Mouse (Mus musculus) lung, postnatal 36 days (tissue): ENCODE data around the gene Slc37a1.
A peak's percentile ranks its signal among the peaks of the same experiment; 100 is the strongest.

ENCODE experiments used
- DNase-seq: peaks from one replicate; pipeline ENCODE4 v3.0.0; 2022; ENCODE audit warnings: mixed read lengths

Gene Slc37a1

DNA sequence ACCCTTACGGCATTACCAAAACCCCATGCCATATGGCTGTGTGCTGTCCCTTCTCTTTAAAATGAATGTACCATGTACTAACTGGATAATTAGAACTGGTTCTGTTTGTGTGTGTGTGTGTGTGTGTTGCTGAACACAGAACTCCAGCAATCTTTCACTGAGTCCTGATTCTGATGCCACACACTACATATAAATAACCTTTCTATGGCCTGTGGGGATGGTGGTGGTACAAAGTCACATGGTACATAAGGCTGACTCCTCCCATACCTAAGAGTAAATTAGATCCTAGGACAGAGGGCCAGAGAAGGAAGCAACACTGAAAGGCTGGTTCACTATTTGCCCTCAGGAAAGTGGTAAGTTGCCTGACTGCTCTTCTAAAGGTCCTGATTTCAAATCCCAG is at the start of gene Slc37a1:
TSS of gene Slc37a1 (plus strand) at position 301 of the 400 bp plus-strand sequence.
- DNase-seq = no peak

- DNase-seq = no peak
Measured at GRCm38 (mm10) chr17:31238234-31239020, 48.2 kb upstream of the Slc37a1 start.

GRCm38 (mm10) chr17:31241156-31241555 is 45.4 kb upstream of the Slc37a1 start:
- no peak for DNase-seq

DNA sequence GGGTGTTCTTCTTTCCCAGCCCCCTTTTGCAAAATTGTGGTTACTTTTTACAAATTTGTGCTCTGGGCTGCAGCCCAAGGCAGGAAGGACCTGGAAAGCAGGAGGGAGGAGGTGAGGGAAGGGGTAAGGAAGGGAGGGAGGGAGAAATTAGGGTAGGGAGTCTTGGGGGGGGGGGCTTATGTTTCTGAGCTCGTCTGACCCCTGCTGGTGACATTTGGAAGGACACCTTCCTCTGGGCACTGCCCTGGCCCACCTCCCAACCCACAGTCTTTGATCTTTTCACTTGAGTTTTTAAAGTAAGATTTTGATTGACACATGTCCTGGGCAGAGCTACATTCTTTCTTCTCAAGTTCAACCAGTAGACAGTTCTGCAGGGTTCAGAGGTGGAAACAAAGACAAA is 43.8 kb upstream of the Slc37a1 start:
- DNase-seq = peak; percentile 62

GRCm38 (mm10) chr17:31245321-31245720 is 41.3 kb upstream of the Slc37a1 start:
- no peak for DNase-seq

GRCm38 (mm10) chr17:31247144-31247543 is 39.4 kb upstream of the Slc37a1 start:
- DNase-seq = no peak

DNA sequence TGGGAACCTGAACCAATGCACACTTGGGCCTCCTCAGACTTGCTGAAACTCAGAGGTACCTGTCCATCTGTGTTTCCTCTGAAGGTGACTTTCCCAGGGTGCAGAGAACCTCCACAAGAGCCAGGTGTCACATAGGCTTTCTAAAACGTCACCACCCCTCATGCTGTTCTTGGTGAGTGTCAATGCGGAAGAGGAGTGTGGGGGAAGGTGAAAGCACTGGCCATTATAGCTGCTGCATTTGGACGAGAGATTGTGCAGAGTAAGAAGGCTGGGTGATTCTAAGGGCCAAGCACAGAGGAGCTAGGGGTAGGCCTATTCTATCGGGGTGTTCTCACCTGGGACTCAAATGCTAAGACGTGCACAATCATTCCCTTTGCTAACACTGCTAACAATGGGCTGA is 32.6 kb upstream of the Slc37a1 start:
- DNase-seq = no peak

DNA sequence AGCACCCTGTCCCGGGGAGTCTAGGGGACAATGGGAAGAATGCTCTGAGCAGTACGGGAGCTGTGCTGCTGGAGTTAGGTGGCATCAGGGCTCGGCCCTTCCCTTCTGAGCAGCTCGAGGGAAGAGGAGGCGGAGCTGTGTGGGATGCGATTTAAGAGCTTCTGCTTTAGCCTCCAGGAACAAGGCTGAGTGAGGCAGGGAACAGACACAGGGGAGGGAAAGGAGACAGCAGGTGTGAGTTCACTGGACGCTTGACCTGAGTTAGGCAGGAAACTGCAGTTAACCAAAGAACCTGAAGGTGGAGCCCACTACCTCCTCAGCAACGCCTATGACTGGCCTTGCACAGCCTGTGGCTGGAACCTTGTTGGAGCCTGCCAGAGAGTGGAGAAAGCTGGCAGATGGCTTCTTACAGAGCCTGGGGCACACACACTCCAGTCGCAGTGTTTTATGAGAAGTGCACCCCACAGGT is 32.1 kb upstream of the Slc37a1 start:
- peak; percentile 90 for DNase-seq

GRCm38 (mm10) chr17:31257149-31257548 is 29.4 kb upstream of the Slc37a1 start:
- no peak for DNase-seq

DNA sequence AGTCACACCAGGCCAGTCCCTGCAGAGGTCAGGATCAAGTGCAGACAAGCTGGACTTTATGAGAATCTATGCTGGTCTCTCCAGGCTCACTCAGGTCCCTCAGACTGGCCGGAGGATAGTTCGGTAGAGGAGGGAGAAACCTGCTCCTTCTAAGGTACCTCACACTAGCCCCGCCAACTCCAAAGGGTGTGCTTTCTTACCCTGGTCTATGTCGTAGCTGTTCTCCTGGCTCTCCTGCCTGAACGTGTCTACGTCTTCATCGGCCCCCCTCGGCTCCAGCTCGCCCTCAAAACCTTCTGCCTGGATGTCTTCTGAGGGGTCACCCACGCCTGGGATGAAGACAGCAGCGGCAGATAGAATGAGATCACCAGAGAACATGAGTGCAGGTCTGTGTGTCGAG is 28.7 kb upstream of the Slc37a1 start:
- DNase-seq = no peak

DNA sequence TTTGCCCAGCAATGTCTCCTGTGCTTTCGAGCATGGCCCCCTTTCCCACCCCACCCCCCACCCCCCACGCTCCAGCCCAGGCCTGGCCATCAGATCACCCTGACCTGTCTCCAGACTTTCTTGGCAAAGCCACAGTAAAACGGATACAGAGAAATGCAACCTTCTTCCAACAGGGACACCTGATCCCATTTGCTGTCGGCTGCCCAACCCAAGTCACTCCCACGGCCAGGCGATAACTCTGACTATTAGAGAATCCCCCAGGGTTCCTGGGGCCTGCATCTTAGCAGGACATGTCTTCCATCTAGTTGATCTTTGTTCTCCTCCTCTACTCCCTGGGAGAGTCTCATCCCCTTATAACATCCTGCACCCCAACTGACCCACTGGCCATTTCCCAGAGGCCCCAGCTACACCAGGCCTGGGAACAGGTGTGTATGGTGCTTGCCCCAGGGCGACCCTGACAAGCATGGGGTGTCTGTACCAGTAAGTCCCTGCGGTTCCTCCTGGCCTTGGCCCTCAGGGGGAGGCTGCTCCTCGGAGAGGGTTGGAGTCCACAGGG is 28.2 kb upstream of the Slc37a1 start:
- no peak for DNase-seq

- DNase-seq = no peak
Measured at GRCm38 (mm10) chr17:31259145-31259544, 27.4 kb upstream of the Slc37a1 start.

DNA sequence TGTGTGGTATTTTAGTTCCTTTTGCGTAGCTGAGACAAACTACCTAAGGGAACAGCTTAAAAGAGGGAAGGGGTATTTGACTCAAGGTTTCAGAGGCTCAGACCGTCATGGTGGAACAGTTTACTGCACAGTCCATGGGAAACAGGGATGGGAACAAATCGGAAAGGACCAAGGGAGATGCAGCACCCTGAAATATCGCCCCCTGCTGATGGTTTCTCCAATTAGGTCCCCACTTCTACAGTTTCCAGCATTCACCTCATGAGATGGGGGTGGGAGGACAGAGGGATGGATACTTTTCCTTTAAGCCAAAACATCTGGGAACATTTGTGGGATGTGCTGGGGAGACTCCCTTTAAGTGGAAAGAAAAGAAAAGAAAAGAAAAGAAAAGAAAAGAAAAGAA is 26.8 kb upstream of the Slc37a1 start:
- DNase-seq = peak; percentile 45

GRCm38 (mm10) chr17:31260430-31260829 is 26.2 kb upstream of the Slc37a1 start:
- peak; percentile 82 for DNase-seq

DNA sequence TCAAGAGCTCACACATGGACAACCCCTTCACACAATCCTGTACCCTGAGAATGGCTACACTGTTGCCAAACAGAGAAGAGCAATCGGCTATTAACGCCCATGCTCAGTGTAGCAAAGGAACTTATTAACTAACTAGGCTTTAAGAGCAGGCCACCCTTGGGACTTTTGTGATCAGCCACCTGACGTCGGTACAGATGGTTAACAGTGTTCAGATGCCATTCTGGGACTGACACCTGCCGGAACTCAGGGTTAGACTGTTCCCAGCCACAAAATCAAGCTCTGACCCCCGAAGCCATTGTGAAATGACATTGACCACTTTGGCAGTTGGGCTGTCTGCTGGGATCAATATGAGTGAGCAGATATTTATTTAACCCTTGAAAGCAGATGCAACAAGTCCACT is 25.2 kb upstream of the Slc37a1 start:
- DNase-seq = no peak

GRCm38 (mm10) chr17:31262715-31263114 is 23.9 kb upstream of the Slc37a1 start:
- DNase-seq = peak; percentile 61

DNA sequence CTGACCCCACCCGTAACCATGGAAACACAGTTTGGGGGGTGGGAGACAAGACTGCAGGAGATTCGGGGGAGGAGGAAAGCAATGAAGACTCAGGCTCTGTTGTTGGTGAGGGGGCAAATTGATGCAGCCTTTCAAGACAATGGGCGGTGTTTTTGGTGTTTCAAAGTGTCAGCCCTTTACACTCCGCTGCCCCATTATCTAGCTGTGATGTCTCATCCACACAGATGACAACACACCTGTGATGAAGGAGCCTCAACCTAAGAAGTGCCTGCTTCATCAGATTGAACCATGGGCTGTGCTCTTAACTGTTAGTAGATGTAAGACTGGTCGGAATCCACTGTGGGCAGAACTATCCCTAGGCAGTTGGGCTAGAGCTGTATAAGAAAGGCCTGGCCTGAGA is 22.8 kb upstream of the Slc37a1 start:
- DNase-seq = no peak

DNA sequence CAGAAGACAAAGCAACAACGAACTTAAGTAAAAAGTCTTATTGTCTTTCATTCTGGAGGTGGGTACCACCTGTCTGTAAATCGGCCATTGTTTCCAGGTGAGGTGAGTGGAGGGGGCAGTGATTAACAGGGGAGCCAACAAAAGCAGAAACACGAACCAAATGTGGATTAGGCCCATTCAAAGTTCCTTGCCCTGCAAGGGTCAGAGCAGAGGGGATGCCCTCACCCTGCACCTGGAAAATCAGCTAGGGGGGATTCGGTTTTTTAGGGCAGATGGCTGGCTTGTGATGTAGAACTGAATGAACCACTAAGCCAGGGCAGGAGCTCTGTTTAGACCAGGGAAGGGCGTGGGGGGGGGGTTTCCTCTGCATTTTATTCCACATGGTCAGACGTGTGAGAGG is 22.2 kb upstream of the Slc37a1 start:
- no peak for DNase-seq

DNA sequence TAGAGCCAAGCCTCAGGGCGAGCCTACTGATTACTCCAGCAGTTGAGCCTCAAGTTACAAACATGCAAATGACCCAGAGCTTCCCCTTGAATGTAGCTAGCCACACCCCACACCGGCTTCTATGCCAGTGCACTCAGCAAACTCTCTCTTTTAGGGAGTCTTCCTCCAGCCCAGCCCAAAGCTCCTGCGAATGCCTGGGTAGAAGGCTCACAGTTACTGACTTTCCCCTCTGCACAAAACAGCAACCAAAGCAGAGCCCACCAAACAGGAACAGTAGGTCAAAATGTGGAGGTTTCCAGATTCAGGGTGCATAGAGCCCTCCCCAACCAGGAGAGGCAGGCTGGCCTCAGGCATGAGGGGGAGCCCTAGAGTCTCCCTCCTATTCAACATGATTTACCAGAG is 21.4 kb upstream of the Slc37a1 start:
- peak; percentile 66 for DNase-seq

DNA sequence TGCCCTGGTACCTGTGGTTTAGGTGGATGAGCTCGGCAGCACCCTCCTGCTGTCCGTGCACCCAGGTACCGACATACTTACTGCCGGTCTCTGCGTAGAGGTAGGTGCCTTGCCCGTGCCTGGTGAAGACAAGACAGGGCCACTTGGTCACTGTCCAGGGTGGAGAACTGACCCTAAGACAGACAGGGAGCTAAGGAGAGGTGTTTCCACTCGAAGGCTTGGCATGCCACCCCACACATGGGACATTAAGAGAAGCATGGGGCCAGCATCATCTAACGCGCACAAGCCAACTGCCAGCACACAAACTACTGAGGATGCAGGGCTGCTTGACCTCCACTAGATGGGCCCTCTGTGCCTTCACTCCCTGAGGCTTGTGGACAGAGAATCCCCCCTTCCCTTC is 20.8 kb upstream of the Slc37a1 start:
- no peak for DNase-seq

DNA sequence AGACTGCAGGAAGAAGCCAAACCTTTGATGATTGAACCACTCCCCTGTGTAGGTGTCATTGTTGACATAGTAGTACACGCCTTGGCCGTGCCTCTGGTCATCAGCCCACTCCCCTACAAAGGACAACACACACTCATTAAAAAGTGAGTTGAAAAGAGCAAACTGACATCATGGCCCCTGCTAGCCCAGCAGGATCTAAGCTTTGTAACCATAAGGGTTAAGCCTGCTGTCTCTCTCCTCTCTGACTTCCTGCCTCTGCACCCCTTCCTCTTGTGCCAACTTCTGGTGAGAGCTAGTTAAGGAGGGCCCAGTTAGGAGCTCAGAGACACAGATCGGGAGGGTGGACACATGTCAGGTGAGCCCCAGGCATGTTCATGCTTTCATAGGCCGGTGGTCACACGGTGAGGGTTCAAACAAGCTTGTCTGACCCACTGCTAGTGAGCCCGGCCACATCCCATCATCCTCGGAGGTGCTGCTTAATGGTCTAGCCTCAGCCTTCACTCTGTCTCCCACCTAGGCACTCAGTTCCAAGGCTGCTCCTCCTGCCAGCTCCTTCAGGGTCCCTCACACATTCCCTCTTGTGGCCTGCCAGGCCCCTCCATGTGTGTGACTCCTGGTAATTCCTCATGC is 20.2 kb upstream of the Slc37a1 start:
- no peak for DNase-seq

GRCm38 (mm10) chr17:31267138-31267537 is 19.5 kb upstream of the Slc37a1 start:
- DNase-seq = no peak

- no peak for DNase-seq
Measured at GRCm38 (mm10) chr17:31267603-31268002, 19.0 kb upstream of the Slc37a1 start.

DNA sequence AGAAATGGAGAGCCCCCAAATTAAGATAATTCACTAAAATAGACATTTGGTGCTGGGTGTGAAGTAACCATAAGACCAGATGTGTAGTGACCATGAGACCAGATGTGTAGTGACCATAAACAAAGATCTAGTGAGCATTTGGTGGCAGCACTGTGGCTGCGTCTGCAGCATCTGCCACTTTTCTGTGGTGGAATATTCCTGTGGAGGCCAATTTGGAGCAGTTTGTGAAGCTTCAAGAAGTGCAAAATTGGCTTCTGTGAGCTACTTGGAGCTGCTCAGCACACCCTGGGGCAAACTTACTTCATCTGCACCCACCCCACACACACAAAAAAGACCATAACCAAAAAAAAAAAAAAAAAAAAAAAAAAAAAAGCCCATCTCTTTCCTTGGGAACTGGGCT is 18.6 kb upstream of the Slc37a1 start:
- no peak for DNase-seq
